Mouse (Mus musculus) left cerebral cortex, postnatal 36 days (tissue): ENCODE measurements around the gene Lrsam1. TPM values are rescaled to one million over a fixed set of nuclear protein-coding genes. Genes with fewer than 3 reads are reported as not detected.
"Not testable (repeated sequence)": the region's sequence is repeated elsewhere in the genome, so short reads cannot be mapped to it uniquely, and the experiment has no call there.

ENCODE experiments used
- DNase-seq, 2 experiments: peaks; one replicate each; pipeline ENCODE4 v3.0.0; 2021 to 2022; ENCODE audit warnings: low spot score in 2 of 2, mixed read lengths in 1 of 2
- intact Hi-C: fragments of 180-260 bp; cut with DNase I; formaldehyde crosslinking; loops from one replicate; pipeline ENCODE4 v1.15.1; 2025
- total RNA-seq, 2 experiments: library from RNA; stranded (reverse); gene quantifications; 2 replicates each; pipeline ENCODE4 v1.2.3; 2021

Lrsam1 gene
- 10 to 100 TPM; 34.7 to 36.2 TPM for total RNA-seq

- peak; percentile 93 to 94 for DNase-seq
- intact Hi-C loops = no loop called here
Observed at GRCm38 (mm10) chr2:32961192-32961995, at the start of gene Lrsam1, which contains the start of gene Rpl12. TSS of gene Lrsam1 (minus strand) at chr2:32961614. TSS of gene Rpl12 (plus strand) at chr2:32961559.

GRCm38 (mm10) chr2:33009055-33009454 is 47.6 kb upstream of the Lrsam1 start:
- intact Hi-C loops, DNase-seq: not testable (repeated sequence)

- DNase-seq = no peak
- intact Hi-C loops = no loop called here
Observed at GRCm38 (mm10) chr2:33005041-33005440, 43.6 kb upstream of the Lrsam1 start.

GRCm38 (mm10) chr2:33002144-33002543 is 40.7 kb upstream of the Lrsam1 start:
- intact Hi-C loops = no loop called here
- peak in 1 of 2 experiments; percentile 50 for DNase-seq

- no peak for DNase-seq
- intact Hi-C loops = no loop called here
Observed at GRCm38 (mm10) chr2:32999752-33000151, 38.3 kb upstream of the Lrsam1 start.

GRCm38 (mm10) chr2:32997792-32998191 is 36.4 kb upstream of the Lrsam1 start:
- intact Hi-C loops = no loop called here
- DNase-seq = no peak

- intact Hi-C loops = no loop called here
- DNase-seq = no peak
Observed at GRCm38 (mm10) chr2:32997081-32997480, 35.7 kb upstream of the Lrsam1 start.

- intact Hi-C loops = loop anchor here (5.0 kb wide), 1 partner anchor 140 kb away; the partner anchor contains the start of gene Garnl3
- DNase-seq = no peak
Observed at GRCm38 (mm10) chr2:32992130-32992529, 30.7 kb upstream of the Lrsam1 start.

- intact Hi-C loops = loop anchor here (5.0 kb wide), 1 partner anchor 142 kb away; the partner anchor contains the start of gene Garnl3
- no peak for DNase-seq
Observed at GRCm38 (mm10) chr2:32990167-32990832, 28.9 kb upstream of the Lrsam1 start.

- intact Hi-C loops = loop anchor here (10.0 kb wide), 1 partner anchor 365 kb away; no protein-coding TSS in a partner anchor
Observed at GRCm38 (mm10) chr2:32989376-32989775, 28.0 kb upstream of the Lrsam1 start.

GRCm38 (mm10) chr2:32985844-32986243 is 24.4 kb upstream of the Lrsam1 start:
- intact Hi-C loops = loop anchor here (10.0 kb wide), 1 partner anchor 369 kb away; no protein-coding TSS in a partner anchor
- DNase-seq = no peak

More at GRCm38 (mm10) chr2:32989376-32989775, 28.0 kb upstream of the Lrsam1 start:
- no peak for DNase-seq

GRCm38 (mm10) chr2:32983617-32984016 is 22.2 kb upstream of the Lrsam1 start:
- intact Hi-C loops = loop anchor here (10.0 kb wide), 1 partner anchor 371 kb away; no protein-coding TSS in a partner anchor
- no peak for DNase-seq

GRCm38 (mm10) chr2:32982700-32983099 is 21.3 kb upstream of the Lrsam1 start:
- intact Hi-C loops = loop anchor here (10.0 kb wide), 1 partner anchor 372 kb away; no protein-coding TSS in a partner anchor
- DNase-seq = no peak

GRCm38 (mm10) chr2:32981725-32982271 is 20.4 kb upstream of the Lrsam1 start, which contains the start of gene Slc2a8:
TSS of gene Slc2a8 (minus strand) at chr2:32982083.
- peak; percentile 91 to 92 for DNase-seq
- intact Hi-C loops = loop anchor here (10.0 kb wide), 1 partner anchor 373 kb away; no protein-coding TSS in a partner anchor

GRCm38 (mm10) chr2:32981281-32981680 is 19.9 kb upstream of the Lrsam1 start:
- DNase-seq = no peak
- intact Hi-C loops = loop anchor here (10.0 kb wide), 1 partner anchor 374 kb away; no protein-coding TSS in a partner anchor

- DNase-seq = no peak
- intact Hi-C loops = loop anchor here (10.0 kb wide), 1 partner anchor 375 kb away; no protein-coding TSS in a partner anchor
Observed at GRCm38 (mm10) chr2:32979675-32980074, 18.3 kb upstream of the Lrsam1 start.

- DNase-seq = no peak
Observed at GRCm38 (mm10) chr2:32978675-32979074, 17.3 kb upstream of the Lrsam1 start.

GRCm38 (mm10) chr2:32977114-32977513 is 15.7 kb upstream of the Lrsam1 start:
- DNase-seq = no peak
- intact Hi-C loops = no loop called here

More at GRCm38 (mm10) chr2:32978675-32979074, 17.3 kb upstream of the Lrsam1 start:
- intact Hi-C loops = no loop called here

GRCm38 (mm10) chr2:32974216-32974615 is 12.8 kb upstream of the Lrsam1 start:
- no peak for DNase-seq
- intact Hi-C loops = no loop called here

- intact Hi-C loops = no loop called here
- no peak for DNase-seq
Observed at GRCm38 (mm10) chr2:32971235-32971634, 9.8 kb upstream of the Lrsam1 start.
